Mouse (Mus musculus) spleen, postnatal 4 days (tissue): Measurements from ENCODE around the gene Atp6v0a4.

Experiments used
- DNase-seq, 2 experiments: peaks; one replicate each; pipeline ENCODE4 v3.0.0; 2022; ENCODE audit warnings: low spot score in 2 of 2

The Atp6v0a4 gene

DNA sequence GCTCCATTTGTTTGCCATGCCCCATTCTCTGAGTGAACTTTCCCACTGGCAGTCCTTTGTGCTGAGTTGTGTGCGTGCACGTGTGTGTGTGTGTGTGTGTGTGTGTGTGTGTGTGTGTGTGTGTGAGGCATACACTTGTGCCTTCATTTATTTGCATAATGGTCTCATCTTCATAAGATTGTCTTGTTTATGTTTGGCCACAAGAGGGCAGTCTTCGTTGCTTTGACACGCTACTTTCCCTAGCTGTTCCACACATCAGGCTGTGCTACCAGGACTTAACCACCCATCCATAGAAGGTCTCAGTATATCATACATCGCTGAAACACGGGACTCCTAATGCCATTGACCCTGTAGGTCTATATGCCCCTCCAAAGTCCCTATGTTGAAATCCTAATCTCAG lies 116.9 kb downstream of the Atp6v0a4 start:
- peak in 1 of 2 experiments; percentile 16 for DNase-seq
